Mouse (Mus musculus) T-cell, adult 2 months (primary cell): Measurements from ENCODE around the gene Gm8773.

Source experiments
- DNase-seq: peaks from one replicate; pipeline ENCODE4 v3.0.0; 2022; ENCODE audit warnings: low spot score

Gm8773 gene

DNA sequence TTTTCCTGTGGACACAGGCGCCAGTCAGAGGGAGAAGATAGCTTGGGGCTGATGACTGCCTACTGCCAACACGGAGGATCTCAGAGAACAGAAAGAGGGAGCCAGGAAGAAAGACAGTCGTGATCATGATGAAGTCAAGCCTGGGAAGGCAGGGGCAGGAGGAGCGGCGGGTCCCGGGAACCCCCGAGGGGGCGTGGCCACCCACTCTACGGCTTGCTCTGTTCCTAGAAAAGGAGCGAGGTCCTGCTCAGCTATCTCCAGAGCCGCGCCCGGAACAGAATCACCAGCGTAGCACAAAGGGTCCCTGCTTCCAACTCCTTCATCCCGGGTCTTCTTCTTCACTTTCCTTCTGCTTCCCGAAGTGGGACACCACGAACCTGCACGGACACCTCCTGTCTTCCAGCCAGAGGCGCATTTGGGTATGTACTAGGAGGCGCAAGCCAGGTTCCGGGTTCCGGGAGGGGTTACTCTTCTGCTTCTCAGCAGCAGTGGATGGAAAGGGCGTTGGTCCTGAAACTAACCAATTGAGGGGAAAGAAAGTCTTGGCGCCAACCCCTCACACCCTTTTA, at the start of gene Gm8773:
Gene Gm8773 (plus strand): TSS at position 51 of the 569 bp plus-strand sequence.
- no peak for DNase-seq

DNA sequence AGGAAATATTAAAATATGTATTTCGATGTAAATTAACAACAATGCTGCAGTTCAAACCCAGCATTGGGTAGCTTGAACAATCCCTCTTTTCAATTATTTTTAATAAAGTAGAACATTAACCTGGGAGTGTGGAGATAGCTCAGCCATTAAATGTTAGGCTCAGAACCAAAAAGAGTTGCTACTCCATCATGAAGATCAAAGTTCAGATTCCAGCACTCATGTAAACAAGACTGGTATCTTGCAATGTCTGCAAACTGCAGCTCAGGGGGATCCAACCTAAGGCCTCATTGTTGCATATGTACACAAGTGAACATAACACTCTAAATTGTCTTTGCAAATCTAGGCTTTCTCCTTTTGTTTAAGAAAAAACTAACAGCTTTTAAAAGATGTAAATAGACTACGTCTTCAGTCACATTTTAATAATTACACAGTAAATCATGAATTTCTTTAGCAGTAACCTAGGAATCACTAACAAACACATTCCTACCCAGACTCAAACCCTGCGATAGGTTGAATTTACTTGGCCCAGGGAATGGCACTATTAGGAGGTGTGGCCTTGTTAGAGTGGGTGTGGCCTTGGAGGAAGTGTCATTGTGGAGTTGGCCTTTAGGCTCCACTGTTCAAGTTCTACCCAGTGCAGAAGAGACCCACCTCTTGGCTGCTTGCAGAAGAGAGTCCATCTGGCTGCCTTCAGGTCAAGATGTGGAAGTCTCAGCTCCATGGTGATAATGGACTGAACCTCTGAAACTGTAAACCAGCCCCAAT, 39.8 kb upstream of the Gm8773 start:
- no peak for DNase-seq

DNA sequence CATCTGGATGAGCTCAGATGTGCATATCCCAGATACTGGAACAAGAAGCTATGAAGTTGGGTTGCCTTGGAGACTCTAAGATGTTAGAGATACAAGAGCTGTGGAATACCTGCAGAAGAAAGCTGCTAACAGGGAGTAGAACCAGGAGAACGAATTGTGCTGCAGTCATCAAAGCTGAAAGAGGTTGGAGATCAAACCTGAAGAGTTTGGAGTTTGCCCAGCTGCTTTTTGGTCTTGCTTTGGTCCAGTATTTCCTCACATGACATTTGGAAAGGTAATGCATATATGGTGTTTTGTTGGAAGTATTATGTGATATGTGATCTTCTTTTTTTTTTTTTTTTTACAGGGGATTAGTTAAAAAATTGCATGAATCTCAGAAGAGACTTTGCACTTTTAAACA, 37.5 kb upstream of the Gm8773 start:
- no peak for DNase-seq

DNA sequence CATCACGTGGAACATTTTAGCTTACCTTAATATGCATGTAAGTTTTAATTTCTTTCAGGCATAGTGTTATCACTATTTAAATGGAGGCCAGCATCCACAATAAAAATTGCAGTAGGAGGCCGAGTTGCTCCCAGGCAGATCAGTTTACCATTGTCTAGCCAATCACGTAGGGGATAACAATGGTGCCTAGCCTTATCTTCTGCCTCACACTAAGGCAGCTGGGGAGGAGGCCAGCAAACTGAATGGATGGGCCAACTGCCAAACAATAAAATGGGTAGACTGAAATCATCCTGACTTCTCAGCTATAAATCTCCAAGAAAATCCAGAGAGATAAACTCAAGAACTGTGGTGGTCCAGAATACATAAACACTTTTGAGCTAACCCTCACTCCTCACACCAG, 33.8 kb upstream of the Gm8773 start:
- DNase-seq: no peak

DNA sequence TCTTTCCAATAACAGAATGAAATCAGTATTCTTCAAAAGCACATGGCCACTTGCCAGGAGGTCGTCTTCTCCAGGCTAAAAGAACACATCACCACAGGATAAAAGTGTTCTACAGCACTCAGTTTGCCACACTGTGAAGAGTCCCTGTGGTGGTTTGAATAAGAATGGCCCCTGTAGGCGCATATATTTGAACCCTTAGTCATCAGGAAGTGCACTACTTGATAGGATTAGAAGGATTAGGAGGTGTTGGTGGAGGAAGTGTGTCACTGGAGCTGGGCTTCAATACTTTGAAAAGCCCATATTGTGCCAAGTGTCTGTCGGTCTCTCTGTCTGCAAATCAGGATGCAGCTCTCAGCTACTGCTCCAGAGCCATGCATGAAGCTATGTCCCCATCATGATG, 33.2 kb upstream of the Gm8773 start:
- DNase-seq: no peak

DNA sequence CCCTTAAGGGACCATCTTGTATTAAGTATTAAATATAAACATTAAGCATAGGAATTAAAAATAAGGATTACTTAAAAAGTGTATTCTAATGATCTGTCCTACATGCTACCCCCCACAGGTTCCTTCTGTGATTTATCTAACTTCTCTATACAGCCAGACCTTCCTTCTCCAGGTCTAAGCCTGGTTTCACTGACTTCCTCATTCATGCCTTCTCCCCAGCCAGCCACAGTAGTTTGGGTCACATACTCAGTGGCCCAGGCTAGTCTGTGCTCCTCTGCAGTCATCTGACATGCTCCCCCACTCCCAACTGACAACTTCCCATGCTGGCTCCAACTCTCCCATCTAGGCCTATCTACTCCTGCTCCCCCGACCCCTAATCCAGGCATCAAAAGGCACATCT, 22.5 kb upstream of the Gm8773 start:
- no peak for DNase-seq

DNA sequence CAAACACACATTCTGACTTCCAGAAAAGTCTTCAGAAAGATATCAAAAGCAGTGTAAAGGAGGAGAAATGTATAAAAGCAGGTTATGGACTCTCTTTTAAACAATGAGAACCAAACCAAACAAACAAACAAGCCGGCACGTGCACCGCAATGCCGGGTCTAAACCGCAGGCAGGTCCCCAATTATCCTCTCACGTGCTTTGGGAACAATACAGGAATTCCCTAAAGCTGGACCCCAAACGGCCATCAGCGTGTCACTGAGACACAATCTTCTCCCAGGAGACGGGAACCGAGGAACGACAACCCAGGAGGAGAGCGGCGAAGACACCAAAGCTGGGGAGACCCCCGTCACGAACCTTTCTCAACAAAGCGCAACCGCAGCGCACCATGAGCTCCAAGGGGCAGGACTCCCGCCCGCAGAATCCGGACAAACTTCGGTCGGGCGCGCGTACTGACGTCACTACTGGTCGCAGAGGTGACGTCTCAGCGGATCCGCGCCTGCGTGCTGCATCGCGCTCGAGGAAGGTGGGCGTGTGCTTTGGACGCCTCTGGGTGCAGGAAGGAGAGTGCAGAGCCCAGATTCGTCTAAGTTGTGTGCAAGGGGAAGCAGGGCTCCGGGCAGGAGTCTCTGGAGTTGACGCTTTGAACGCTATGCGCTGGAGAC, 14.4 kb upstream of the Gm8773 start, which contains the start of gene Gtpbp10:
Gene Gtpbp10 (minus strand): TSS at position 460 of the 662 bp plus-strand sequence.
- DNase-seq: peak; percentile 91

GRCm38 (mm10) chr5:5559798-5560197, 13.8 kb upstream of the Gm8773 start:
- no peak for DNase-seq

DNA sequence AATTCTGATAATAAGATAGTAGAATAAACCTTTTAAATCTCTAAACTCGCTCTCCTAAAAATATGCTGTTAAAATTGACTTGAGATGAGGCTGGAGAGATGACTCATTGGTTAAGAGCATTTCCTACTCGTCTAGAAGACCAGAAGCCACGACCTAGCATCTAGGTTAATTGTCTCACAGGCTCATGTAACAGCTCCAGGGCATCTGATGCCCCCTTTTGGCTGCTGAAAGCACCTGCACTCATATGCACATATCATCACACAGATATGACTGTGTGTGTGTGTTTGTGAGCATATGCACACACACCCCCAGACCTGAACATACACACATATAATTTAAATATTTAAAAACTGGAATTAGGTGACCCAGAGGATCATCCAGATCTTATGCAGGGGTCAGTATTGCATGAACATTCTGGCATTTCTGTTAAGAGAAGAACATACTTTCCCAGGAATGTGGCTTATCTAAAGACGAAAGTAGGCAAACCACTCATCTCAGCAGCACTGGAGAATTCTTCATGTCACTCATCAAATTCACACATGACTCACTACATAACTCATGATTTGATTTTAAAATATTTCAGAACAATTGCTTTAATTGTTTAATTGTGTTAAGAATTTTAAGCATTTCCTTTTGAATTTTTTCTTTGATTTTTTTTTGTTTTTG, 12.4 kb upstream of the Gm8773 start:
- DNase-seq: no peak

- DNase-seq: no peak
Measured at GRCm38 (mm10) chr5:5562435-5562834, 11.2 kb upstream of the Gm8773 start.

DNA sequence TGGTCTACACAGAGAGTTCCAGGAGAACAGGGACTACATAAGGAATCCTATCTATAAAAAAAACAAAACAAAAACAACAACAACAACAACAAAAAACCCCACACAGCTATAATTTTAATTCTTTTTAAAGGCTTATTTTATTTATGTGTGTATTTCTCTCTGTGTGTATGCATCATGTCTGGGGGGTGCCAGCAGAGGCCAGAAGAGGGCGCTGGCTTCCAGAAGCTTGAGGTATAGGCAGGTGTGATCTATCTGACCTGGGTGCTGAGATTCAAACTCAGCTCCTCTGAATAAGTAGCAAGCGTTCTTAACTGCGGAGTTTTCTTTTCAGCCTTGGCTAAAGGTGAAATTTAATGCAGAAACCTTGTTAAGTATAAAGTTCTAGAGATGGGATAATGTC, 14.1 kb downstream of the Gm8773 start:
- DNase-seq: no peak

DNA sequence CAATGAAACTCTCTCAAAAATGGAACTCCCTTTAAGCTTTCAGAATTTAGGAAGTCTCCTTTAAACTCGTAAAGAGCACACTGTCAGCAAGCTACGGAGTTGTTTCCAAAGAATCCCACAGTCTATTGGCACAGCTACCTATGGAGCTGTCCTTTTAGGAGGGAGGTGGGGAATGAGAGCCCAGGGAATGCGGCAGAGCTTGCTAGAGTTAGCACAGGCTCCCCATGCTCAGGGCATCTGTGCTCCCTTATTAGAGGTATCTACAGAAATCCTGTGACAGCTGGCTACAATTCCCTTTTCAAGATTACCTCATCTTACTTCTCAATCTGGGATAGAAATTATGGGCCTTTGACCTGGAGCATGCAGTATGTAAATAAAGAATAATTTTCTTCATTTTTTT, 36.9 kb downstream of the Gm8773 start:
- DNase-seq: no peak

DNA sequence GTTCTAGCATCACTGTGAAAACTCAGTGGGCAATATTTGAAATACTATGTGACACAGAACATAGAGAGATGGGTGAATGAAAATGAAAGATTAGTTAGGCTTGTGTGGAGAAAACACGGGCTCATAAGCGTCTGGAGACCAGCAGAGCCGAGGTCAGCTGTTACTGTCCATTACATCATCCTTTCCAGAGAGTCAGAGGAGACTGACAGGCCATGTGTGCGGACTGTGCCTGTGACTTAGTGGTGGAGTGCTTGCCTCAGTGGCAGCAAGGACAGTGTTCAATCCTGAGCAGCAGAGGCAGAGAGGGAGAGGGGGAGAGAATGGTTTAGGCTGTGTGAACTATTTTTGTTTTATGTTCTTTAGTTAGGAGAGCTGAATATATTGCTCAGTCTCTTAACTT, 44.7 kb downstream of the Gm8773 start:
- no peak for DNase-seq

DNA sequence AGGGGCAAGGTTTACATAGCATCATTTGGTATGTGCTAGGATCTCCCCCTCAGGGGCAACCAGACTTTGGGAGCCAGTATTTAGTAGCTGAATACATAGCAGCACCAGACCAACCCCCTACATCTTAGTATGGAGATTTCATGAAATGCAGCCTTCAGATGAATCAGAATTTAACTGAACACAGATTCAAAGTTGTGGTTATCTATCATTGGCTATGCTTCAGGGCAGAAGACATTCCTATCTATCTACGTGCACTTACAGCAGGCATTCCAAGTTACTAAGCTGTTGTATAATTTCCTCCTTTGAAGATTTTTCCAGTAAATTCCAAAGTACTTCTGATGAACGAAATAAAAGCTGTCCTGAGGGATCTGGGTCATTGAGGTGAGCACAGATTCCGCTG, 51.9 kb downstream of the Gm8773 start:
- no peak for DNase-seq
